Mouse (Mus musculus) left cerebral cortex, adult 9 months (tissue): ENCODE data around the gene Kcnb1.
"Not testable (repeated sequence)": the region's sequence is repeated elsewhere in the genome, so short reads cannot be mapped to it uniquely, and the experiment has no call there.

Experiments
- DNase-seq, 2 experiments: peaks; one replicate each; pipeline ENCODE4 v3.0.0; 2022; ENCODE audit warnings: low spot score in 2 of 2

The Kcnb1 gene

GRCm38 (mm10) chr2:167205918-167206629 lies 16.1 kb upstream of the Kcnb1 start:
- DNase-seq = no peak

GRCm38 (mm10) chr2:167204686-167205085 lies 14.7 kb upstream of the Kcnb1 start:
- not testable (repeated sequence) for DNase-seq

GRCm38 (mm10) chr2:167203505-167204166 lies 13.7 kb upstream of the Kcnb1 start:
- DNase-seq = no peak

GRCm38 (mm10) chr2:167201463-167202291 lies 11.7 kb upstream of the Kcnb1 start:
- peak; percentile 88 to 91 for DNase-seq

GRCm38 (mm10) chr2:167198660-167199427 lies 8.9 kb upstream of the Kcnb1 start:
- no peak for DNase-seq

DNA sequence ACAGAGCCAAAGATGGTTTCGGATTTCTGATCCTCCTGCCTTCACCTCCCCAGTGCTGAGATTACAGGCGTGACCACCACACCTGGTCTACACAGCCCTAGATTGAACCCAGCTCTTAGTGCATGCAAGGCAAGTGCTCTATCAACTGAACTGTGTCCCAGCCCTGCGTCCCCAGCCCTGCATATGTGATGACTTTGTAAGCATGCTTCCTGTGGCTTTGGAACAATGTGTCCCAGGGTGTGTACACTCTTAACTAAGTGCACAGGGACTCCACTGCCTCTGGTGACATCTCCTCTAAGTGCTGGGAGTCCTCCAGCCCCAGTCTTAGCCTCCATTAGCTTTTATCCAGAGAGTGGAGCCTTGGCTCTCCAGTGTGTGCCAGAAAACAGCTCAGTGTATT lies 3.4 kb upstream of the Kcnb1 start:
- DNase-seq = peak in 1 of 2 experiments; percentile 1

- no peak for DNase-seq
These were observed 472 bp downstream of the Kcnb1 start for GRCm38 (mm10) chr2:167189291-167190075.

DNA sequence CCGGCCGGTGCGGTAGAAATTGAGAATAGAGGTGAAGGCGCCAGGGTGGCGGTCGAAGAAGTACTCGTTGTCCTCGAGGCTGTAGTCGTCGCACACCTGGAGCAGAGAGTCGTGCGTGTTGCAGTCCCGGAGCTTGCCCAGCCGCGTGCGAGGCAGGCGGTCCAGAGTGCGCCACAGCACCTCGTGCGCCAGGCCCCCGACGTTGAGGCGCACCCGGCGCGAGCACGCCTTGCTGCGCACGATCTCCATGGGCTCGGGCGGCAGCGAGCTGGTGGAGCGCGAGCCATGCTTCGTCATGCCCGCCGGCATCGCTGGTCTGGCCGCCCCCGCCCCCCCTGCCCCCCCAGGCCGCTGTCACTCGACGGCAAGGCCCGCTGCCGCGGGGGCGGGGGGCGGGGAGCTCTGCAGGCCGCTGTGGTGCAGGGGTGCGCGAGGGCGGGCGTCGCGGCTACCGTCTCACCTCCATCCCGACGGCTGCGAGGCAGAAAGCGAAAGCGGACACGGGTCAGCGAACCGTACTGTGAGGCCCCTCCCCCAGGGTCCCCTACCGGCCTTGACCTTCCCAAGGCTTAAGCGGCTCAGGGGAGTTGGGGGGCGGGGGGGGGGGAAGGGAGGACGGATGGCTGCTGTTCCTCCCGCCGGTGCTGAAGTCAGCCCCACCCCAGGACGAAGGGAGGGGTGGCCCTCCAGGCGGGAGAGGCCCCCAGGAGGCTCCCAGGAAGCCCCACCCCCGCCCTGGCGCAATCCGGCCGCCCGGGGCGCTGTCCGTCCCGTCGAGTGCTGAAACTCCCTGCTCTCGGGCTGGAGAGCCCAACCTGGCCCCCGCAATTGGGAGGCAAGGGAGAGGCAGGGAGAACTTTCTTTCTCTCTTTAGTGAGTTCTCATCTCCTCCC lies 1.4 kb downstream of the Kcnb1 start:
- DNase-seq = no peak

DNA sequence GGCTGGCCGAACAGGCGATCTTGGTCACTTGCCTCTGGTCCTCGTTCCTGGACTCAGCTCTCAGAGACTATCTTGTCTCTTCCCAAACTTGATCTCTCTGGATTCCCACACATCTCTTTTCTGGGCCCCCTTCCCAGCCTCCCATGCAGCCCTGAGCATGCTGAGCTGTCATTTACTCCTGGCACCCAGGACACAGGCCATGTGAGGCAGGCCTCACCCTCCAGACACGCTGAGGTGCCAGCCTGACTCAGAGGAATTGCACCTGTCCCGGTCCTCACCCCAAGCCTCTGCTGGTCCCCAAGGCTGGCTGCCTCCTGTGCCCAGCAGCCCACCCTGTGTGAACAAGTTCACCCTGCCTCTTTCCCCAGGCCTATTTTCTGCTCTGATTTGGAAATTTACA lies 2.8 kb downstream of the Kcnb1 start:
- no peak for DNase-seq

DNA sequence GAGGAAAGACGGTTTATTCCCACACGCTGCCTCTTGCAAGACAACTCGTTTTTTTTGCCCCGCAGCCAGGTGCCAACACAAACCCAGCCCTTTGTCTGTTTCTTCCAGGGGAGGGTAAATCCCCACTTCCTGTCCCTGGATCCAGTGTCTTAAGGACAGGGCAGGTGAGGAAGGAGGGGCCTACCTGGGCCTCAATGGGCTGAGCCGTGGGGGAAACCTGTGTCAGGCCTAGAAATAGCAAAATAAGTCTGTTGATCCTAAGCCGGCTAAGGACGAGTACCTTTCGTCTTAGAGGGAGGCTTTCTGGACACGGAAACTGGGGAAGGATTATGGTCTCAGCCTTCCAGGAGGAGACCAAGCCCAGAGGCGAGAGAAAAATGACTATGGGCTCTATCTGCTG lies 3.4 kb downstream of the Kcnb1 start:
- no peak for DNase-seq

DNA sequence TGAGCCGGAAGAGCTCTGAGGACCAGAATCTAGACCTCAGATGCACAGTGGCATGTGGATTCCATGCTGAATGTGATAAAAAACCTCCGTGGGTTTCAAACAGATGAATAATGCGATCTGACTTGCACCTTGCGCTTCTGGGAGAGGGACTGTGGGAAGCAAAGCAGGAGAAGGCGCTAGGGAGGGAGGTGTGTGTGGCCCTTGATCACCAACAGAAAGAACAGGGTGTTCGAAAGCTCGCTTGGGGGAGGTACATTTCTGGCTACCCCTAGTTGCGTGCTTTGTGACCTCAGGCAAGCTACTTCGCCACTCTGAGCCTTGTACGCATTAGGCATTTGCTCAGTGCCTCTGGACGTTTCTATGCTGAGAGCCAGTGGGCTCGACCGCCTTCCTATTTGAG lies 4.0 kb downstream of the Kcnb1 start:
- DNase-seq = no peak

DNA sequence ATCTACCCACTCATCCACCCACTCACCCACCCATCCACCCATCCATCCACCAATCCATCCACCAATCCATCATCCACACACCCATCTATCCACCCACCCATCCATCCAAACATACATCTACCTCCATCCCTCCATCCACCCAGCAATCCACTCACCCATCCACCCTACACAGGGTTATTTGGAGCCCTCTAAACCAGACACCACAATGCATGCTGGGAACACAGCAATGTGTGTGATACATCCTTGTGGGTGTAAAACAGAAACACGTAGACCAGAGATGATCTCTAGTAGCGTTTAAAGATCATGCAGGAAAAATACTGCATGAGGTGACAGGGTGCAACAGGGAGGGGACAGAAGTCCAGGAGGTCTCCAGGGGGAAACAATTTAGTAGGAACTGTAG lies 4.5 kb downstream of the Kcnb1 start:
- no peak for DNase-seq

DNA sequence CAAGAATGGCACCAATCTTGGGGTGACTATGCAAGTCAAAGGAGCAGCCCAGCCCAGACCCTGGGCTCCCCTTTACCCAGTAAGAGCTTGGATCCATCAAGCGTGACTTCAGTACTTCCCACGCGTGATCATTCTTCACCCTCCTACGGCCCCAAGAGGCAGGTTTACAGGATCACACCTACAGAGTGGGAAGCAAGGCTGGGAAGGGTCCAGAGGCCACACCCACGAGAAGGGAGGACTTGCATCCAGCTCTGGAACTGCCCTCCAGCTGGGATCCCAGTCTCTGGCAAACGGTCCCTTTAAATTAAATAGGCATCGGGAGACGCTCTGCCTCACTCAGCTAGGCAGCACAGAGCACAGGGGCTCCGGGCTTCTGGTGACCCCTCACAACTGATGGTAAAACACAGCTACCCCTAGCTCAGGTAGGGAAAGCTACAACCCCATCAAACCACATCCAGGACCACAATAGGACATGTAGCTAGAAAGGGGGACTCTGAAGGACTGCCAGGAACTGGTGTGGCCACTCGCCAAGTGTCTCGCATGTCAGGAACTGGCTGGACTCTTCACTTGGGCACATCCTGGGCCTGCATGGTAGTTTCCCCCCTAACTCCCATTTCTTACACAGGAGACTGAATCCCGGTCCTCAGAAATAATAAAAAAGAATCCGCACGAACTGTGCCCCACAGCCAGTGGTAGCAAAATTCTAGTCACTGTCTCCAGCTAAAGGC lies 8.1 kb downstream of the Kcnb1 start:
- DNase-seq = no peak

GRCm38 (mm10) chr2:167181096-167181495 lies 8.9 kb downstream of the Kcnb1 start:
- no peak for DNase-seq

DNA sequence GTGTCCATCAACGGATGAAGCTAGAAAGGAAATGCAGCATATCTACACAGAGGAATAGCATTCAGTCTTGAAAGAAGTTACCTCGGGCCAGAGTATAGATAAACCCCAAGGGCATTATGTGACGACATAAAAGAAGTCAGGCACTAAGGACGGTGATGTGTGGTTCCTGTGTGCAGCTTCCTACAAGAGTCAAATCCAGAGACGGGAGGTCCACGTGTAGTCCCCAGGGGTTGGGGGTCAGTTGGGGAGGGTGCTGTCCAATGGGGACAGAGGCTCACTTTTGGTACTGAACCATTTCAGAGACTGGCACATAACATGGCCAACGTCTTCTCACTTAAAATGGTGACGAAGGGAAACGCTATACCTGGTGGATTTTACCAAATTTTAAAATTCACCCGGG lies 10.7 kb downstream of the Kcnb1 start:
- DNase-seq = no peak

GRCm38 (mm10) chr2:167177231-167177641 lies 12.7 kb downstream of the Kcnb1 start:
- DNase-seq = peak in 1 of 2 experiments; percentile 69

GRCm38 (mm10) chr2:167175284-167175683 lies 14.7 kb downstream of the Kcnb1 start:
- DNase-seq = no peak

- no peak for DNase-seq
These were observed 16.7 kb downstream of the Kcnb1 start for GRCm38 (mm10) chr2:167173051-167173875.
